Mouse (Mus musculus) neutrophil, adult 5-6 weeks (primary cell): Measurements from ENCODE around the gene Dus1l. TPM values are rescaled to one million over a fixed set of nuclear protein-coding genes. Genes with fewer than 3 reads are reported as not detected.
A peak's percentile ranks its signal among the peaks of the same experiment; 100 is the strongest.
"Not testable (repeated sequence)": the region's sequence is repeated elsewhere in the genome, so short reads cannot be mapped to it uniquely, and the experiment has no call there.

Experiments used
- ATAC-seq: fragments of 151-379, 151-347 bp; 2 replicates; pipeline ENCODE4 v1.8.0; 2017; ENCODE audit warnings: mild to moderate bottlenecking, moderate TSS enrichment; ENCODE audit not compliant: insufficient number of reproducible peaks, poor library complexity, low FRiP score, severe bottlenecking; ENCODE audit errors: extremely low read depth
- total RNA-seq: library from RNA; stranded (forward); fragments of 200-1000 nt; gene quantifications from 2 replicates; pipeline ENCODE4 v1.2.3, GENCODE M21; 2017

Dus1l gene
- total RNA-seq, result 30.9 and 32.5 TPM in 2 replicates

DNA sequence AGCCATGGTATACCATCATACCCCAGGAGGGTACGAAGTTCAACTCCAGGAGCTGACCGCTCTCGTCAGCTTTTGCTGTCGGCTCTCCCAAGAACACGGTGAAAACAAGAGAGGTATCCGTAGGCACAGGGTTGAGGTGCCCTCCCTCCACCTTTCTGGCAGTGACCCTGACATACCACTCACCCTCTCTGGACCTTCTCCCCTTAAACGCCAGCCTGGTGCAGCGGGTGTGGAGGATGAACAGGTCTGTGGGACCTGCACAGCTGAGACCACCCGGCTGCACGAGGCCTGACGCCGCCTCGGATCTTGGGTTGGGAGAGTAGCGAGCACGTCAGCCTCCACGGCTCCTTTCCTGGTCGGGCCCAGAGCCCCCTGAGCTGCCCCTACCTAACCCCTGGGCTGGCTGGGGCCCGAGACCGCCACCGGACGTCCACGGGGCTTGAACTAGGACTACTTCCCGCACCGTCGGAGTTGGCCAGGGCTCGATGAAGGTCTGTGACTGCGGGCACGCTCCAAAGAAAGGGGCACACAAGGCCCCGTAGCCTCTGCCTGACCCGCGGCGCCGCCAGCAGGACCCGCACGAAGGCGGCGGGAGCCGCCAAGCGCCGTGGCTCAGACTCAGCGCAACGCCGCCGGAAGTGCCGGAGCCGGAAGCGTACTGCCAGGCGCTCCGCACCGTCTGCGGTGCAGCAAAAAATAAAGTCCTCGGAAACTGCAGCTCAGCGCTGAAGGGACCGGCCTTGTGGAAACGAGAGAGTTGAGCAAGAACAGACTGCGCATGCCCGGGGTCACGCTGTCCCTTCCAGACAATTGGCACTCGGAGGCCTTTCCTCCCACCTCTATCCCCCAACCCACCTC is at the start of gene Dus1l:
Dus1l (minus strand) TSS at position 648 of the 858 bp plus-strand sequence.
- ATAC-seq, result peak; percentile 90

DNA sequence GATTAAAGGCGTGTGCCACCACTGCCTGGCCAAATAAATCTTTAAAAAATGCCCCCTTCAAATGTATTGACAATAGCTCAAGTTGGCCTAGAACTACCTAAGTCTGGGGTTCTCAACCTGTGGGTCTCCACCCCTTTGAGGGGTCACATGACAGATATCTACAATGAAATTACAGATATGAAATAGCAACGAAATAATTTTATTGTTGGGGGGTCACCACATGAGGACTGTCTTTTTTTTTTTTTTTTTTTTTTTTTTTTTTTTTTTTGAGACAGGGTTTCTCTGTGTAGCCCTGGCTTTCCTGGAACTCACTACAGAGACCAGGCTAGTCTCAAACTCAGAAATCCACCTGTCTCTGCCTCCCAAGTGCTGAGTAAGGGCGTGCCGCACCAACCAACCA is 48.1 kb upstream of the Dus1l start:
- ATAC-seq, result no peak

DNA sequence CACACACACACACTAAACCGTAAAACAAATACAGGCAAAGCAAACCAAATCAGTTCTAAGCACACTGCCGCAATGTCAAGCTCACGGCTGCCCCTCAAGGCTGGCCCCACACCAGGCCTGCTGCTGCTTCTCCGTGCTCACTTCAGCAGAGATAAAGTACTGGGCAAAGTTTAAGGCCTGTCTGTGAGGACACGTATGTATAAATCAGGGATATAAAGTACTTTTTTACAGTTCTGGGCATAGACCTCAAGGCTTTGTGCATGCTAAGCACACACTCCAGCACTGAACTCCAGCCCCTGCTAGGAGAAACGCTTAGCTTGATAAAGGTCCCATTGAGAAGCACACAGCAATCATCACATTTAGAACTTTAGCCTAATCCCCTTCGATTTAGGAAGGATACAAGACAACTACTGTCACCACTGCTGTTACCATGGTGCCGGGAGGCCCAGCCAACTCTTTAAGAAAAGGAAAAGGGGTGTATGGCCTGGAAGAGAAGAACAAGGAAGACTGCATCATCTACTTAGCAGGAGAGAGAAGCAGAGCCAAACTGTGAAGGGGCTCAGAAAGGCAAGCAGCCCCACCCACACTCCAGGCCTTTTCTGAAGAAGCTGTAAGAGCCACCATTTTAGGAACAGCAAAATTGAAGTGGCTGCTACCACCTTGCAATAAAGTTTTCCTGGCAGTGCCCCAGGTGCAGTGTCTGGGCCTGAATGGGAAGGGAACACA is 37.5 kb upstream of the Dus1l start:
- ATAC-seq, result no peak

DNA sequence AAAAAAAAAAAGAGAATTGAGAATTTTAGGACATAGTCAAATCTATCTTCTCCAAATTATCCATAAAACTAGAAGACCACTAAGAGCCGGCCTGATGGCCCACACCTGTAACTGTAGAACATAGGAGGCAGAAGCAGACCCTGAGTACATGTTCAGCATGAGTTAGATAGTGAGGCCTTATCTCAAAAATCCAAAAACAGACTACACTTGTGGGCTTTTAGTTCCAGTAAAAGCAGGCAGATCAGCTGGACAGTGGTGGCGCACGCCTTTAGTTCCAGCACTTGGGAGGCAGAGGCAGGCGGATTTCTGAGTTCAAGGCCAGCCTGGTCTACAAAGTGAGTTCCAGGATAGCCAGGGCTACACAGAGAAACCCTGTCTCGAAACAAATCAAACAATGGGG is 36.8 kb upstream of the Dus1l start:
- ATAC-seq, result not testable (repeated sequence)

DNA sequence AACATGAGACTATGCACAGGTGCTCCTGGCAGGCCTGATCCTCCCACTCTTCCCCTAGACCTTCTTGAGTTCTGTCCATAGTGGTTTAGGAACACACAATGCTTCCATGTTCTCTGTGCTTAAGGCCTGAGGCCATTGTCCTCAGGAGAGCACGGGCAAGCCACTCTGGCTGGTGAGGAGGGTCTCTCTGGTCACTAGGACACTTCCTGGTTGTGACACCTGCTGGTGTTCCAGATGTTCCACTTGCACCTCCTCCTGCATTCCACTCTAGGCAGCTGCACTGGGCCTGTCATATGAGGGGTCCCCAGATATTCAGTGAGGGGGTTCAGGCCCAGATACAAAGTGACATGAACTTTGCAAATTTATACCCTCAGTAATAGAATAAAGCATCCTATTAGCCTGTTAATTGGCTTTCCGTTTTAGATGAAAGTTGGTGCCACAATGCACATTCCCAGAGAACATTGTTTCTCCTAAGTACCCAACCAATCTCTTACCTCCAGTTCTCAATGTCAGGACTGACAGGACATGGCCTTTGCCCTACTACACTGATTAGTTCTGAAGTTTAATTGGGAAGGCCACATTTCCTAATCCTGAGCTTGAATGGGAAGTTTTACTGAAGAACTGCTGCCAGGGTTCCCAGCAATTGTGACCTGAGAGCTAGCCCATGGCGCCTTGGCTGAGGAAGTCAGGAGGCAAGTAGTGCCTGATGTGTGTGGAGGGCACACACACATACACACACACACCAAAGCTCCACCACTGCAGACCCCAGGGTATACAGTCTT is 35.6 kb upstream of the Dus1l start:
- ATAC-seq, result no peak

DNA sequence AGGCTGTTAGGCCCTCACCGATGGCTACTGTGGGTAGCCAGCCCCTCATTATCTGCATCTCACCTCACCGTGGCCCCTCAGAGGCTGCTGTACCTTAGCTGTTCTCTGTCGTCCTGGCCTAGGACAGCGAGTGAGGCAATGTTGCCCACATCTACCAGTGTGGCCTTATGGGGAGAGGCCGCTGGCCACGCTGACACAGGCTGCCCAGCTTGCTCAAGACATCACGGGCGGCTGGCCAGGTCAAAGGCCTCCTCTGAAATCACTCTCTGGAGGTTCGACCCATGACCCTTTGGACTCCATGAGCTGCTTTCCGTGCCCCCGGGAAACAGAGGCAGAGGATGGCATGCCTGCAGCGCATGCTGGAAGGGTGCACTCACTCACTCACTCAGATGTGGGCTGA is 34.5 kb upstream of the Dus1l start:
- no peak for ATAC-seq

DNA sequence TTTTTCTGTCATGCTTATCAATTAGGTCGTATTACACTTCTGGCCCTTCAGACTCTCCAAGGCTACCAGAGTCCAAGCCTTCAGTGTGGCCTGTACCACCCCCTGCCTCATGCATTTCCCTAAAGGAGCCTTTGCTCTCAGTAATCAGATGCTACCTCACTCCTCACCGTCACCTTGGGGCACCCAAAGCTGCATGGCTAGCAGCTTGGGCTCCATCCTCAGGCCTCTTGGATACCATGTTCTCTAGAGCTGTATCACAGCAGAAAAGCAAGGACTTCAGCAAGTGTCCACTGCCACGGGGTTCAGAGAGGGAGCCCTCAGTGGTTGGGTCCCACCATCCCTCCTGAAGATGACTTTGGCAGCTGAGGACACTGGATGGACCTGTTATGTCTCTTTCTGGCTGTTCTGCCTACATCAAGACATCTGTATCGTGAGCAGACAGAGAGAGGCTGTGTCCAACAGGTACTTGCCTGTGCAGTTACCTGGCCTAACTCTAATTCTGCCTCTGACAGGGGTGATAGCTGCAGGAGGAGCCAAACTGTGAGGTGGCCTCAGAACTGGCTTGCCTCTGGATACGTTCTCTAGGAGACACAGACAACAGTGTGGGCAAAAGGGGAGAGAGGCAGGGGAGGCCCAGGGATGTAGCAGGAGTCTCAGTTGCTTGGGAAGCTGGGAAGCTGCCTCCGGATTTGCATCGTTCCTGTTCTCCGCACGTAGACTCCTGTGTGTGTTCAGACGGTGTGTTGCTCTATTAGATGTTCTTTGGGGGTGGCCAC is 33.7 kb upstream of the Dus1l start:
- no peak for ATAC-seq

DNA sequence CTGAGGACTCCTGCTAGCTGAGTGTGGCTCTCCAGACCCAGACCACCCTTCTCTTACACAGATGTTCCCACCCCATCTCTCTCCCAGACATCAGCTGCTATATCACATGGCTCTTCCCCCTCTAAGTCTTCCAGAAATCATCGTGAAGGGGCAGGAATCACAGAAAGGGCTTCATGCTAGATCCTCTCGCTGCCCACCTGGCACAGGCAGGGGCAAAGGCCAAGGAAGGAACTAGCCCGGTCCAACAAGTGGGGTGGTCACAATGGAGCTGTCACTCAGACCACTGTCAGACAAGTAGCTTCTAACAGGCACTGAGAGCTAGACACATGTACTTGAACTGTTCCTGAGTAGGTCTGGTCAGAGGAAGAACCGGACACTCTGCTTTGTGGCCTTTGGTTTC is 32.2 kb upstream of the Dus1l start:
- no peak for ATAC-seq

DNA sequence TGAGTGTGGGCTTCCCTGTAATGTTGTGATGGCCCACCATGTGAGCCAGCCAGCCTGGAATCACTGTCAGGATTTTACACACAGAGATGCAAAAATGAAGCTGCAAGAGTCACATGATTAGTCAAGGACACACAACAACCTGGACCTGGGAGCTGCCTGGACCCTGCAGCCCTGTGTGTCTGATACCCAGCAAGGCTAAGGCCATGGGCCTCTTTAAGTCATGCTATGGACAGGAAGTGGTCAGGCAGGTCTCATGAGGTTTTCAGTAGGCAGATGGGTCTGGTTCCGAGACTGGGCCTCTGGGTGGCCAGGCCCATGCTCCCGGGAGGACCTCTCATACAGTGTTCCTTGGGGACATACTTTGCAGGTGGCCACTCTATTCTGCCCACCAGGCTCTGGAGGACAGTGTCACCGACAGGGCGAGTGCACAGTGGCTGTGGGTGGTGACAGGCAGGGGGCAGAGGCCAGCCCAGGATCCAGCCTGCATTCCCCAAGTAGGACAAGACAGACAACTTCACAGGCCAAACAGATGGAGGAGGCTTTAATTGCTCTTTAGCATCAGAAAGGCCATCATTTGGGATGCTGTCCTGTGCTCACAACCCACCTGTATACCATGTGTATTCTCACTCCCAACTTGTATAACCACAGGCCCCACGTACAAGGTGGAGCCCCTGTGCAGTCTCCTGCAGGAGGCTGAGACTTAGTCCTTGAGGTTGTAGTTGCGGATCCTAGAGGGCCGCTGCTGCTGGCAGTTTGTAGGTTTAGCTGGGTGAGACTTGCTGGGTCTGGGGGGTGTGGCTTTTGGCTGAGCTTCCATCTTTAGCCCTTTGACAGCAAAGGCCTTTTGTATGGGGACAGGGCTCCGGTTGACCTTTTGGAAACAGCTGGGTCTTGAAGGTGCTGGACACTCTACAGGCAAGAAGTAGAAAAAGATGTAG is 30.1 kb upstream of the Dus1l start:
- ATAC-seq, result no peak

DNA sequence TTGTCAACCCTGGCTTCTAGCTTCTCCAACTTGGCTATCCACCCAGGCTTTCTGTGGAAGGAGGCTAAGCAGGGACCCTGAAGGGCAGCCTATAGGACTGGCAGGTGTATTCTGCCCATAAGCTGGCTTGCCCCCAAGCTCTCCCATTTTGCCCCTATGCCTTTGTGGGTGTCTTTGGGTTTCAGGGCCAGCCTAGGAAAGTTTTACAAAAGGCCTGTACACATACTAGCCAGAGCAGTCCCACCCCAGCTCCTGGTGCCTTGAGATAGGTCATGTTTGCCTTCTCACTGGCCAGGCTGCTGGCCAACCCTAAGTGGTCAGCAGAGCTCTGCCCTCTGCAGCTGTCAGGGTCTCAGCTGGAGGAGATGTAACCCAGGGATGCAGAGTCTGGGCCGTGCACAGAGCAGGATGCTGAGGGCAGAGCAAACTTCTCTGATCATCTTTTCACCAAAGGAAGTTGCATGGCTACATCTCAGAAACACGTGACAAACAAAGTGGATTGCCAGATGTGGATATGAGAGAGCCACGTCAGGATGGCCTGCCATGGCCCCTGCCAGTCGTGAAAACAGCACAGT is 29.2 kb upstream of the Dus1l start:
- no peak for ATAC-seq

DNA sequence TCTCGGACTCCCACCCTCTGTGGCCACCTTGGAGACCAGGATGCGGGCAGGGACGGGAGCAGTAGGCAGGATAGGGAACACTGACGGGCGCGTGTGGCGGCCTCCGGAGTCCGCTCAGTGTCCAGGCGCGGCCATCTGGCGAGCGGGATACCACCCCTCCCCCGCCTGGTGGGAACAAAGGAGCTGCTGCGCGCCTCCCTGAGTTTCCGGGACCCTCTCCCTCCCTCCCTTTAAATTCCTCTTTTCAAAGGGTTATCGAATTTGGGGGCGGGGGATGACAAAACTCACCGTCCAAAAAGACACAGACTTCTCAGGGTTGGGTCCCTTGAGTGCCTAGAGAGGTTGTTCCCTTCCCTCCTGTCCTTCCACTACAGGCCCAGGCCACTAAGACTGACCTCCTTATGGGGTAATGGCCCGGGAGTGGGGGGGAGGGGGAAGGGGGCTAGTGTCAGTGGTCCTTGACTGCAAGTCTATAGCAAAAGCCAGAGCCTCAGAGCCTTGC is 28.6 kb upstream of the Dus1l start:
- ATAC-seq, result no peak

DNA sequence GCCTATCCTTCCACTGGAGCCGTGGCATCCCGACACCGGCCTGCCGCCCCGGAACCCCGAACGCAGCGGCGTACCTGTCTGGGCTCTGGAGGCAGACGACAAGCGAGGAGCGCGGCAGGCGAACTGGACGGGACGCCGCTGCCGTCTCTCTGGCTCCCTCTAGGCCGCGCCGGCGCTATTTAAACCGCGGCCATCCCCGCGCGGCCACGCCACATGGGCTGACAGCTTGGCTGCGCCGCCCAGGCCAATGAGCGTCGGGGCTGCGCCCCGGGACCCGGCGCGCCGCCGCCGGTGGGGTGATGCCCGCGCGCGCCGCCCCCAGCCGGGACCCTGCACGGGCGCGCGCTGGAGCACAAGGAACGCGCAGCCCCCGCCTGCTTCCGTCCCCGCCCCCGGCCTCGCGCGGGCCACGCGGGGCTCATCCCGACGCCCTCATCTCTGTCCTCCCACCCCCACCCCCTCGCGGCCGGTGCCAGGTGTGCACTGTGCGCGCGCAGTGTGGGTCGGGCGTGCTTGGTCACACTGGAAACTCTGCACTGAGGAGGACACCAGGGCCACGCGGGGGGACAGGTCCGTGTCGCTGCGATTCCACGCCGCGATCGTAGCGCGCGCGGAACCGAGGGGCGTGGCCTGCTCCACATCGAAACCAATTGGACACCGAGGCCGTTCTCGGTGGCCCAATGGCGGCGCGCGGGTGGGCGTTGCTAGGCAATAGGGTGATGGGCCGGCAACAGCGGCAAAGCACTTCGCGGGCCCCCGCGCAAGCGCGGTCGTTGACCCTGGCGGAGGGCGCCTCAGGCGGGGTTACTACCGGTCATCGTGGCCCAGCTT is 28.0 kb upstream of the Dus1l start, which contains the start of gene Fasn:
Fasn (minus strand) TSS at position 592 of the 831 bp plus-strand sequence.
- ATAC-seq, result peak; percentile 69

DNA sequence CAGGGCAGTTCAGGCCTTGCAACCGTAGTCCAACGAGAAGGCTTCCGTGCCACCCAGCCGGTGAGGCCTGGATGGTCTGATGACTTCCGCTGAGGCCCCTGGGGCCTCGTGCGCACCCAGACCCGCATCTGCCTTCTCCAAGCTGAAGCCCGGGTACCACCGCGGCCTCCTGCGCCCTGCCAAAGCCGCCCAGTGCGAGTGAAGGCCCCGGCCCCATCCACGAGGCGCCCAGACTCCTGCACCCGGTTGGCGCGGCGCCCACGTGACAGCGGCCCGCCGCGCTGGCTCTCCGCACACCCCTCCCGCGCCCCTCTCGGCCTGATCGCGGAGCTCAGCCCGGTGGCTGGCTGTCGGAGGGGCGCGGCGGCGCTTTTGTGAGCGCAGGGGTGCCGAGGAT is 27.3 kb upstream of the Dus1l start:
- ATAC-seq, result no peak

DNA sequence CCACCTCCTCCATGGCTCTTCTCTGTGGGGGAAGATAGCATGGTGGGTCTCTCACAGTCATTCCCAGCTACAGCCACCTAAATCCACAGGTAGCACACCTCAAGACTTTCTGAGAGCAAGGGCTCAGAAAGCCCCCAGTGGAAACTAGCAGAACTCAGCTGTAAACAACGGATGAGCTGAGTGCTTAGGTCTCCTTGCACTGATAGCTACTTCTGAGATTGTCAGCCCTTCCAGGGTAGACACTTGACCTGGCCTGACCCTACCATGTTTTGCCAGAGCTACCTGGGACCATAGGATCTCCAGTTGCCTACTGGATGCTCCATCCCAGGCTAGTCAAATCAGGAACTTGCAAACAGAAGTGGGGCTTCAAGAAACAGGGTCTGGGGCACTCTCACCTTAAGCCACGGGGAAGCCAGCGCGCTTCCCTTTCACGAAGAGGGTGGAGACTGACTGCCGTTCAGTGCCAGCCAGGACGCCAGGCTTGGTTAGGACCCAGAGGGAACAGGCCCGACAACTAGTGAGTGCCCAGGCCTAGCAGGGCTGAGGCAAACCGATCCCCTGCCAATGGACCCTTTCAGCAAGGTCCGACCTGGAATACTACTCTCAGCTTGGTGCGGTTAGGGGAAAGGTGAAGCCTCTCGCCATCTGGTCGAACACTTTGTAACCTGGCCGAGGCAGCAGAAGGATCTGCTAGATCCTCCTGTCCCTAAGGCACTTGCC is 26.8 kb upstream of the Dus1l start:
- no peak for ATAC-seq

DNA sequence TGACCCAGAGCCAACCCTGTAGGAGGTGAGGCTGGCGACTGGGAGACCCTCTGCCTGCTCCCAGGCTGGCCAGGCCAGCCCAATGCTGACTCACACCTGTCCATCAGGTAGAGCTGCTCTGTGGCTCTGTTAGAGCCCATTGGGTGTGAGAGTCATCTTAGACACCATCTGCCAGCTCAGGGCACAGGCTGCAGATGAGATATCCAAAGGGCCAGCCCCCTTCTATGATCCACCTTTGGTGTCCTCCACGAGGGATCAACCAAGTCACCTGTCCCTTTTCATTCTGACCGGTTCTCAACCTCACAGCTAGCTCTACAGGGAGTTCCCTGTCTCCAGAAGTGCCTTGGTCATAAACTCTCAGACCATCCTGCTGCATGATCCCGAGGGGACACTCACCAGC is 26.1 kb upstream of the Dus1l start:
- no peak for ATAC-seq
